Mouse (Mus musculus) NIH3T3 (cell line): ENCODE data around the gene Celf2.

Source experiments
- DNase-seq: peaks from one replicate; pipeline ENCODE4 v3.0.0-alpha.2; 2012; ENCODE audit warnings: low read depth

Gene Celf2

DNA sequence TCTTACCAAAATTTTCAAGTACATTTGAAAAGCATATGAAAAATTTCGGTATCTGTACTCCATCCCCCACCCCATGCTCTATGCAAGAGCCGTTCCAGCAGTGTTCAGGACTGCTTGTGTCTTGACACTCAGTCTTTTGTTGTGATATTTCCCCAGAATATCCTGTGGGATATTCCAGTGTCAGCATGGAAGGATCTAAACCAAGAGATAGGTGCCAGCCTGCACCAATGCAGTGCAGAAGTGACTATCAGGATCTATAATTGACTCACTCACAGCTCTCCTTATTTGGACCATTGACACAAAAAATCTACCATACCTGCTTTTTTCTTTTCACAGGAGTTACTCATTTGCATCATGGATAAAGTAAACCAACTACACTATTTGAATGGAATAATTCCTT is 116.9 kb downstream of the Celf2 start:
- no peak for DNase-seq

GRCm38 (mm10) chr2:7389264-7389663 is 120.1 kb downstream of the Celf2 start:
- DNase-seq = peak; percentile 21

- DNase-seq = no peak
Observed at GRCm38 (mm10) chr2:7378736-7379135, 130.6 kb downstream of the Celf2 start.

- no peak for DNase-seq
Observed at GRCm38 (mm10) chr2:7377878-7378277, 131.5 kb downstream of the Celf2 start.

- DNase-seq = no peak
Observed at GRCm38 (mm10) chr2:7367738-7368137, 141.6 kb downstream of the Celf2 start.

- DNase-seq = no peak
Observed at GRCm38 (mm10) chr2:7359557-7359956, 149.8 kb downstream of the Celf2 start.

- DNase-seq = no peak
Observed at GRCm38 (mm10) chr2:7358816-7359215, 150.5 kb downstream of the Celf2 start.

GRCm38 (mm10) chr2:7351234-7351633 is 158.1 kb downstream of the Celf2 start:
- DNase-seq = no peak

DNA sequence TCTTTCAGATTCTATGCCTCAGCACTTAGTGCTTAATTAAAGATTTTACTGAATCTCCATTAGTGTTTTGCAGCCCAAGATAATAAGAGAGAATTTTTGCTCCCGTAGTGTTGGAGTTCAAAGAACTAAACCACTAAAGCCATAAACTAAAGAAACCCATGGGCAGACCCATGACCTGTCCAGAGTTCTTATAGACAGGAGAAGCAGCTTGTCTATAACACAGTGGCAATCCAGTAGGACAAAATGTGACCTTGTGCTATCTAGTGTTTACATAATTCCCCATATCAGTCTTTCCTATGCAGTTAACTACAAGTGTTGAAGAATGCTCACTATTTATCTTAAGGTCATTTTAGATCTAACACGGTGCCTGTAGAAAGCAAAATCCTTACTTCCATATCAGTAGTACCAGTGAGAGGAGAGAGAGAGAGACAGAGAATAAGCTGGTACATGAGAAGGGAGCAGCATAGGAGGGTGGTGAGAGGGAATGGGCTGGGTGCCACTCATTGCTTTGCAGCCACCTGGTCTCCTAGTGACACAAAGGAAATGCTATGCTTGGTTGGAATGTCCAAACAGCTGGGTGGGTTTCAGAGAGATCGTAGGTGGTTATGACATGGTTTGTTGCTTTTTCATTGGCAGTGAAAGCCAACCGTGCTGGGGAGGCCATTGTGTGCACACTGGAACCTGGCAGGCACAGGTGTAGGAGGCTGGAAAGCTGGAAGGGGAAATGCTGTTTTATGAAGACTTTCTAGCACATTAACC is 162.5 kb downstream of the Celf2 start:
- DNase-seq = no peak

DNA sequence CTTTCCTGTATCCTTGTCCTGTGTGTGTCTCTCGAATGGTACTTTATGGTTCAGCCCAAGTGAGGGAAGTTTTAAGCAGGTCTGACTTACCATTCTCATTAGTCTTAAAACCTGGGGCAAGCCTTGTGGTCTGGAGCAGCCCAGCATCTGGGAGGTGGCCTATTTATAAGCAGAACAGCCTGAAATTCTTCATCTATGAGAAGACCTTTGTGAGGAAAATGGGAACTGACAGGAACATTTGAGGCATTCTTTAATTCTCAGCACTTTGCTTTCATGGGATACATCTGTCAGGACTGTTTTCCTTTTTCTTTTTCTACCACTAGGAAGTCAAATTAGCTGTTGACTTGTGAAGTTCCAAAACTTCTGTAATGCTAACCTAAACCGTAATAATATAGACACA is 164.4 kb downstream of the Celf2 start:
- DNase-seq = peak; percentile 15

DNA sequence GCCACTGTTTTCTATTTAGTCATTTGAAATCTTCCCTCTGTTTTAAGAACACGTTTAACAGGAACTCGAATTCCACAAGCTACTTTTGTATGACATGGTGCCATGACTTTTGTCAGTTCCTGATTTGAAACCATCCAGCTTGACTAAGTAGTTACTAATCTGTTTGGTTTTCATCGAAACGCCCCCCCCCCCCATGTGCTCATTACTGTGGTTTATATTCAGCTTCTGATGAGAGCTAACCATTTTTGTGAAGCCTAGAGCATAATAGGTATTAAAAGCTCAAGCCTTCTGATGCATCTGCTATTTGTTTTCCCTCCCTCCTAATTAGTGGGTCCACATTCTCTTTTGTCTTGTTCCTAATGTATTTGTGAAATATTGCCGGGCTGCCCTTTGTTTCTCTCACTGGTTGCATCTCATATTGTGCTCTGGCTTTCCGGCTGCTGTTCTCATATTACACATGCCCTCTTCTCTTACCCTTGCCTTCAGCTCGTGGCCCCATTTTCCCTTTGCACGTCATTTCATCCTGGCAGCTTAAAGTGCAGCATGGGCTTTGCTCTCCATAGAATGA is 166.4 kb downstream of the Celf2 start:
- no peak for DNase-seq

GRCm38 (mm10) chr2:7334846-7335245 is 174.5 kb downstream of the Celf2 start:
- DNase-seq = no peak

DNA sequence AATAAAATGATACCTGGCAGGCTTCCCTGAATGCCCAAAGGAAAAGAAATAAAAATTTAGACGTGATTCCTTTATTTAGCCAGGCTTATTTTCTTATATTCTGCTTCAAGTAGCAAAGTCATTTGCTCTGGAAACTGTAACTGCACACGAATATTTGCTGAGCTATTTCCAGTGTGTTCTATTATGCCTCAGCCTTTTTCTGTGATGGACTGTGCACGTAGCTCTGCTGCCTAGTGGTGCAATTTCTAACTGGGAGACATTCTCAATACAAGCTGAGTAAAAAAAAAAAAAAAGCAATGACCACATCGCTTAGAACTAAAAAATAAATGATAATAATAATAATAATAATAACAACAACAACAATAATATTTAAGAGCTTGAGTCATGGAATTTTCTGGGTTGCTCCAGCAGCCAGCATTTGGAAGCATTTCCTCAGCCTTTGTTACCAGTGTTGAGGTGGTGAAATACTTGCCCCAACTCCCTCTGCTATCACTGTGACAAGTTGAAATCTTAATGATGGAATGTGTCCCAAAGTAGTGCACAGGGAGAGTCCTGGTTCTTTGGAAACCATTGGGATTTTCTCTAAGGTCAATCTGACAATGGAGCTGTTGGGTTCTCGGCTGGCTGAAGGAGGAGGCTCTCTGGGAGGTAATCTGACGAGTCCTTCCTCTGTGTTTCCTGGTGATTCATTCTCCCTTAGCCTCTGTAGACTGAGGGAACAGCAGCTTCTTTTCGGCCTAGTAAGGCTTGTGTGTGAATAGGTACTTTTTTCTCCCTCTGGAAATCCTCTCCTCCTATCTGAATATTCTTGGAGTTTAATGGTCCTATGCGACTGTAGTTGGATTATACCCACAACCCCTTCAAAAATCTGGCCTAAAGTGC is 181.1 kb downstream of the Celf2 start:
- peak; percentile 9 for DNase-seq

- DNase-seq = no peak
Observed at GRCm38 (mm10) chr2:7319760-7320159, 189.6 kb downstream of the Celf2 start.

DNA sequence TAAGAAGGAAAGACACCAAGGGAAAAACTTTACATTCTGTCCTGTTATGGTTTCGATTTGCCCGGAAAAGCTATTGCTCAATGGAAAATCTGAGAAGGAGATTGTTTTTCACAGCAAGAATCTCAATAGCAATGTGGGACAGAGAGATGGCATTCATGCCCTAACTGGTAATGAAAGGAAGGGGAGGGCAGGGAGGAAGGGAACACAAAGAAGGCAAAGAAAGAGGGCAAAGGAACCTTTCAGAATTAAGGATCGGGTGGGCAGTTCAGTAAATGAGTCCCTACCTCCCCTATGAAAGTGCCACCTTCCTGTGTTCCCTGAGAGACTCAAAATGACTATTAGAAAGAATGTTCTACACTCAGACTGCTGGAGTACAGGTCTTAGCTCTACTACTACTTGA is 197.6 kb downstream of the Celf2 start:
- DNase-seq = no peak

DNA sequence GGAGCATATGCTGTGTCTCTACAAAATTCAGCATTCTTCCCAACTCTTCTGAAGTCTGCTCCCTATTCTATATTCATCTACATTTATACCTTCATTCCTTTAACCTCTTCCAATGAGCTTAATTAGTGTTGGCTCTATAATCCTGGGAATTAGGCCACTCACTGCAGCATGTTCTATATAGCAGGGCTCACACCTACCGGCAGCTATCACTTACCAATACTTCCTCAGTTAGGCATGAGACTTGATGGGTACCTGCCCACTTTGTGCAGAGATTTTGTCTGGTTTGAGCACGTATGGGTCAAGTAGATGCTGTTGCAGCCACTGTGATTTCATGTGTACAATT is 198.6 kb downstream of the Celf2 start:
- DNase-seq = no peak

GRCm38 (mm10) chr2:7310129-7310839 is 199.1 kb downstream of the Celf2 start:
- DNase-seq = peak; percentile 17

GRCm38 (mm10) chr2:7309324-7309723 is 200.0 kb downstream of the Celf2 start:
- no peak for DNase-seq

DNA sequence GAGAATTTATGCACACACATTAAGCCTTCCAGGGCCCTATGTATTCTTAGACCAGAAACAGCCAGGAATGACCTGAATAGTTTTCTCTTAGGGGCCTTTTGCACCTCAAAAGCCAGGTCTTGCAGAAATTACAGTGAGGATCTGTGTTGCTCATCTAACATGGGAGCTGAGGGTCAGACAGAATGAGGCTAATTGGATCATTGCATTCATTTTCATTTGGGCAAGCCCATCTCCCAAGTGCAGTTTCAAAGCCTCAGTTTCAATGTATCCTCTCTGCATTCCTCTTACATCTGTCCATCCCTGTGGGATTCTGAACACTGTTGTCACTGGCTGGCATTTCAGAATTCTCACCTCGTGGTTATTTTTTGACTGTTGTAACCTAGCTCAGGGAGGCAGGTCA is 200.6 kb downstream of the Celf2 start:
- DNase-seq = no peak

- peak; percentile 39 for DNase-seq
Observed at GRCm38 (mm10) chr2:7287434-7287833, 221.9 kb downstream of the Celf2 start.

GRCm38 (mm10) chr2:7273214-7273613 is 236.1 kb downstream of the Celf2 start:
- DNase-seq = no peak

- DNase-seq = no peak
Observed at GRCm38 (mm10) chr2:7270051-7270450, 239.3 kb downstream of the Celf2 start.
